Mouse (Mus musculus) right cerebral cortex, adult 2 months (tissue): ENCODE results near the gene Eif5.
"Not testable (repeated sequence)": the region's sequence is repeated elsewhere in the genome, so short reads cannot be mapped to it uniquely, and the experiment has no call there.

ENCODE experiments used
- DNase-seq, 2 experiments: peaks; one replicate each; pipeline ENCODE4 v3.0.0; 2021 to 2022; ENCODE audit warnings: low spot score in 2 of 2

The Eif5 gene

DNA sequence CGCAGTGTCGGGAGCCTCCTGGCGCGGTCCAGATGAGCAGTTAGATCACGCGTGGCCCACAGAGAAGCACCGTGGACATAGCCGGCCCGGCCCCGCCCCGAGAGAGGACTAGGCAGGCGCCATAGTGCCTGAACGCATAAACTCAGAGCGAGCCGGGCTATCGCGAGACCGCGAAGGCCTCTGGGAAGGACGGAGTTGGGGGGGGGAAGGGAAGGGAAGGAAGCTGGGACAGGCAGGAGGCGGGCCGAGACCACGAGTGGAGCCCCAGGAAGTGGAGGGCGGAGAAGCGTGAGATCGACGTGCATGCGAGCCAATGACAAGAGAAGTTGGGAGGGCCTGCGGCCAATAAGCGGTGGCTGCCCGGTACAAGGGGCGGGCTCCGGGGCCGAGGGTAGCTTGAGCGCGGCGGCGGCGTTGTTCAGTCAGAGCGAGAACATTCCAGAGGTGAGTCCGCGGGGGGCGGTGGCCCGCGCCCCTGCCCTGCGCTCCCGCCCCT lies at the start of gene Eif5:
Gene Eif5, plus strand, starts transcription at position 221 of the 496 bp plus-strand sequence.
- peak; percentile 99 for DNase-seq

GRCm38 (mm10) chr12:111489261-111489865 lies 48.5 kb upstream of the Eif5 start:
- no peak for DNase-seq

GRCm38 (mm10) chr12:111494931-111495330 lies 42.9 kb upstream of the Eif5 start:
- no peak for DNase-seq

DNA sequence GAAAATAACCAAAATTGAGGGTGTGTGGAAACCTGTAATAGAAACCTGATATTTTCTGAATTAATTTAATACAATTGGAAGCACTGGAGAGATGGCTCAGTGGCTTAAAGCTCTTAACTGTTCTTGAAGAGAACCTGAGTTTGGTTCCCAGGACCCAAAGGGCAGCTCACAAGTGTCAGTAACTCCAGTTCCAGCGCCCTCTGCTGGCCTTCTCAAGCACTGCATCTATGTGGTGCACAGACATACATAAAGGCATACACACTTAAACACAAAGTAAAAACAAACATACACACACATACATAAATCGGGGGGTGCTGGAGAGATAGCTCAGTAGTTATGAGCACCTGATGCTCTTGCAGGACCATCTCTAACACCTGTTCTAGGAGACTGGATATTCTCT lies 40.7 kb upstream of the Eif5 start:
- no peak for DNase-seq

DNA sequence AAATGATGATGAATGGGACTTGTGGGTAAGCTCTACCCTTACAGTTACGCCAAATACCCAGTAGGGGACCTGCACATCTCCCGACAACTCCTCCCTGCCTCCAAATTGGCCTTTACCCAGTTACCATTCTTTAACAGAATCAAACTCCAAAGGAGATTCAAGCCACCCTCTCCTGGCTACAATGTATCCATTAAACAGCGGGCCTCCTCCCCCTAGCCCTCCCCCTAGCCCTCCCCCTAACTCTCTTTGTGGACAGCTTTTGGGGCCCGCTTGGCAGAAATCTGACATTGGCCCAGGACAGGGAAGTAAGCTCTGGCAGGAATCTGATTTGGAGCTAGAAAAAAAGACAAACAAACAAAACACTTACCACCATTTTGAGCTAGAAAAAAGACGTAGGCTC lies 38.2 kb upstream of the Eif5 start:
- DNase-seq: no peak

DNA sequence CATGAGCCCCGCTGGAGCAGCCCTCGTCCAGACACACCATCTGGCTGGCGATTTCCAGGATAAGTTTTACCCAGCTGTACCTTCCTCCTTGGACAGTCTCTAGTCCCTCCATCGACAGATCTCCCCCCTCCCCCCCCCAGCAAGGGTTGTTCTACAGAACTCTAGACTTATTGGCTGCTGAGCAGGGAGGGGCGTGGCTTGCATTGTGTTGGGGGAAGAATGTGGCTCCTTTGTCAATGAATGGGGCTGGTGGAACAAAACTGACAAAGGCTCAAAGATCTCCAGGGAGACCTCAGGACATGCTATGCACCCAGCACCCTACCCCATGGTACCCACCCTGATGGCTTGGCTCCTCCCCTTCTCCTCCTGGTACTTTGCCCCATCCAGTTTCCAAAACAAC lies 37.1 kb upstream of the Eif5 start:
- DNase-seq: no peak

DNA sequence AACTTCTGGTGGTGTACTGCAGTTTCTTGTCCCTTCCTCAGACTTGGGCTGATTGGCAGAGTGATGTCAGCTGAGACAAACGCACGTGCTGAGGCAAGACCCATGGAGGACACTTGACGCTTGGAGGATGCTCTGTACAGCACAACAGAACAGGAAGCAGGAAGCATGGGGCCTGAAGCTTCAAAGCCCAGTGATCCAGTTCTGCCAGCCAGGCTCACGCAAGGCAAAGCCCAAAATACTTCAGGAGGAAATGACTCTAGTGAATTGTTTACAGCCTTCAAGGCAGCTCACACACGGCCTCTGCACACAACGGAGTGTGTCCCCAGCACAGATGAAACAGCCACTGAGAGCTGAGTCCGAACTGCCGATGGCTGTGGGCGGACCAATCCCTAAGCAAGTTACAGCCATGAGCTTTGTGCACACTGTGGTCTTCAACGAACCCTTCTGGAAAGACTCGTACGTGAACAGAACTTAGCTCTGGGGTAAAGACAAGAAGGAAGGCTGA lies 34.7 kb upstream of the Eif5 start:
- no peak for DNase-seq

DNA sequence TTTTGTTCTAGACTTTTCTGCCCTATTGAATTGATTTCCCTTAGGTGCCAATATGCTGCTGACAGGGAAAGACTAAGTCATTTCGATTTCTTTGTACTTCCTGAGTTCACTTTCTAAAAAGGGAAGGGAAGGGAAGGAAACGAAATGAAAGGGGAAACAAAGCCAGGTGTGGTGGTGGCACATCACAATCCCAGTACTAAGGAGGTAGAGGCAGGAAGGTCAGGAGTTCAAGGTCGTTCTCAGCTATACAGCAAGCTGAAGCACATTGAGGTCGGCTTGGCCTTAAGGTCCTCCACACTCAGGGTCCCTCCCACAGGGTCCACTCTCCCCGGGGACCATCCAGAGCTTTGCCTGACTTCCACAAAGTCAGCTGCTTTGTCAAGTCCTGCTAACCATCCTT lies 34.2 kb upstream of the Eif5 start:
- DNase-seq: no peak

- DNase-seq: peak; percentile 95 to 99
These were observed 32.9 kb upstream of the Eif5 start for GRCm38 (mm10) chr12:111504904-111505303.

GRCm38 (mm10) chr12:111507001-111507400 lies 30.8 kb upstream of the Eif5 start:
- DNase-seq: no peak

- DNase-seq: no peak
These were observed 29.9 kb upstream of the Eif5 start for GRCm38 (mm10) chr12:111507962-111508361.

DNA sequence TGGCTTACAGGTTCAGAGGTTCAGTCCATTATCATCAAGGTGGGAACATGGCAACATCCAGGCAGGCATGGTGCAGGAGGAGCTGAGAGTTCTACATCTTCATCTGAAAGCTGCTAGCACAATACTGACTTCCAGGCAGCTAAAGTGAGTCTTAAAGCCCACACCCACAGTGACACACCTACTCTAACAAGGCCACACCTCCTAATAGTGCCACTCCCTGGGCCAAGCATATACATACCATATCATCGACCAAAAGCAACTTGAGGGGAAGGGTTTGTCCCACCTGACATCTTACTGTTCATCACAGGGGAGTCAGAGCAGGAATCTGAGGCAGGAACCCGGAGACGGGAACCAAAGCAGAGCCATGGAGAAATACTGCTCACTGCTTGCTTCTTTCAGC lies 29.4 kb upstream of the Eif5 start:
- DNase-seq: not testable (repeated sequence)

DNA sequence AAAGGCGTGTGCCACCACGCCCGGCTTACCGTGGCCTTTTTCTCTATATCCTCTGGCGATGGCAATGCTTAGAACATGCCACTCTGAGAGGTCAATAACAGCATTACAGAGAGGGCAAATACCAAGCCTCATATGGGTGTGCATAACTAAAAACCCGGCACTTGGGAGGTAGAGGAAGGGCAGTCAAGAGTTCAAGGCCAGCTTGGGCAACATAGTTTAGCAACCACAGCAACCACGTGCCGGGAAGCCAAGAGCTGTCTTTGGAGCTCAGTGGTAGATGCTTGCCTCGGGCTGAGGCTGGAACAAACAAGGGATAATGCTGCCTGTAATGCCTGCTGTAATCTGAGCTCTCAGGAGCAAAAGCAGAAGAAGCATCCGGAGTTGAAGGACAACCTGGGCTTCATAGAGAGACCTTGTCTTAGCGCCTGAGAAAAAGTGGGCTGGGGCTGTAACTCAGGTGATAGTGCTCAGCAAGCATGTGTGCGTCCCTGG lies 25.2 kb upstream of the Eif5 start:
- no peak for DNase-seq

GRCm38 (mm10) chr12:111513673-111514072 lies 24.1 kb upstream of the Eif5 start:
- DNase-seq: no peak

- DNase-seq: no peak
These were observed 23.5 kb upstream of the Eif5 start for GRCm38 (mm10) chr12:111514231-111514792.

GRCm38 (mm10) chr12:111514874-111515649 lies 22.8 kb upstream of the Eif5 start:
- no peak for DNase-seq

DNA sequence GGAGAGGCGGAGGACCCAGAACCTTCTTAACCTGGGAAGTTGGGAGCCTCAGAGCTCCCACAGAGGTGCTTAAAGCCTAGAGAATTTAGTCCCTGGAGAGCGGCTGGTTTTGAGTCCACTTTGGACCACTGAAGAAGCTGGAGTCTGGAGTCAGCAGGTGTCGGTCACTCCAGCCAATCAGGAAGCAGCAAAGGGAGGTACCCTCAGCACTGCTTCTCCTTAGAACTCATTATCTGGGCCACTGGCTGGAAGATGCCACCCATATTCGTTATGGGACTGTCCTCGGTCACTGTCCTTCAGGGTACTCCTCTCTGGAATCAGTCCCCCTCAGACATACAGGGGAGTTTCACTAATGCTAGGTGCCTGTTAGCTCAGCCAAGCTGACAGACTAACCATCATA lies 21.9 kb upstream of the Eif5 start:
- no peak for DNase-seq

GRCm38 (mm10) chr12:111516826-111517225 lies 21.0 kb upstream of the Eif5 start:
- DNase-seq: peak in 1 of 2 experiments; percentile 29

DNA sequence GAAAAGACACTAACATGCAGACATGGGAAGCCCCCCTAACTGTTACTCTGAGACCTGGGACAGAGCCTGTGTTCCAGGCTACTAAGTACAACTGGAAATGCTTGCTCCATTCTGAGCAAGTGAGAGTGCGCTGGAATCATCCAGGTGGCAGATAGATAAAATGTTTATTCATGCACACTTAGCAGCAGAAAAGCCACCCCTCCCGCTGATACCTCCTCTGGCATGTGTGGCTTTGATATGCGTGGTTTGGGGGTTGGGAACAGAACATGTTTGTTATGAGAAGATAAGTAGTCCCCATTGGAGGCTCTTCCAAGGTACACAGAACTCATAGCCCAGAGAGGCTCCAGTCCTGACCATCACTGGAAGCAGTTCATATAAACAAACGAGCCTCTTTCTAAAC lies 19.9 kb upstream of the Eif5 start:
- DNase-seq: no peak

DNA sequence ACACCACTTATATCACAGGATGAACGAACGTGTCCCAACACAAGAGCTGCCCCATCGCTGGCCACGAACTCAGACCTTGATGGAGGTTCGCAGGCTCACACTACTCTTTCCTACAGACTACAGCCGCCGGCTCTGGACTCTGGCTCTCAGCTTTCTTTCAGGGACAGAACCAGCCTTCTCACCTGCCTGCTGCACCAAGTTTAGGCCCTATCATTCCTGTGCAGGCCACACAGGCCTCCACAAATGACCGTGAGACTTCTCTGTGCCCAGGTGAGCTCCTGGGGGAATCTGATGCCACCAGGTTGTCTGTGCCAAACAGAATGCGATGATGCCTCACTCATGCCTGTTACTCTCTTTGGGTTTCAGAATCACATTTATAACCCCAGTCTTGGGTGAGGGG lies 19.4 kb upstream of the Eif5 start:
- DNase-seq: no peak

- DNase-seq: peak in 1 of 2 experiments; percentile 31
These were observed 18.0 kb upstream of the Eif5 start for GRCm38 (mm10) chr12:111519821-111520220.

DNA sequence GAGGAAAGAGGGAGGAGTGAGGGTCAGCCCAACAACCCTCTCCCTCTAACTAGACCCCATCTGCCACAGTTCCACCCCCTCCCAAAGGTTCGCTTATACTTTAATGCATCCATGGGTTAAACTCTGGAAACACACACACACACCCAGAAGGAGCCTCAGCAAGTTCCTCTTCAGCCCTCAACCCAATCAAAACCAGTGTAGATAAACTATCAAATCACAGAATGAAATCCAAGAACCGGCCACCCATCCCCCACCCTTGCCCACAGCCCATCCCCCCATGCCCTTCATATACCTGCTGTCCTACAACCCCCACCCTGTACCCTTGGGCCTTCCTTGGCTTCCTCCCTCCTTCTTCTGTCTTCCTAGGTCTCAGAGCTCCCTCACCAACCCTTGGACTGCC lies 16.8 kb upstream of the Eif5 start:
- DNase-seq: no peak

- no peak for DNase-seq
These were observed 13.3 kb upstream of the Eif5 start for GRCm38 (mm10) chr12:111524469-111524868.
